Mouse (Mus musculus): ENCODE measurements at regions not wholly inside any gene's neighbourhood (a gene's known extent, or its start where the extent isn't known, plus 50 kb on each side); places are given as distances from the start of the nearest gene placed in this dataset.

- DNase-seq (ENCODE audit: low read depth, low spot score): no peak
These were observed 278.2 kb upstream of the Castor2 start for GRCm38 (mm10) chr5:133821273-133821672.

- no peak for DNase-seq (ENCODE audit: low read depth, low spot score)
These were observed 284.0 kb upstream of the Castor2 start for GRCm38 (mm10) chr5:133815462-133815861.

DNA sequence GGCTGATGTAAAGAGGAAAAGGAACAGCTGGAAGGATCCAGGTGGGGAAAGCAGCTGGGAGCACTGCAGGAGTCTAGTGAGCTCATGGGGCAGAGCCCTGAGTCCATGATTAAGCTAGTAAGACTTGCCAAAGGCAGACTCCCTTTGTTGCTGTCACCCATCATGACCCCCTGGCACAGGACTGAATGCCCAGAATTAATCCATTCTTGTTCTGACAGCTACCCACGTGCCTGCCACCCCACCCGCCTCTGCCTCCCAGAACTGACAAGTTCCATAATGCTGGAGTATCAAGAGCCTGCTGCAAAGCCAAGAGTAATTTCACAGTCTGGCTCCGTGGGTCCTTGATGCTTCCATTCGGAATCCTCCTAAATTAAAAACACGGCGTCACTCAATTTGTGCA lies 285.1 kb upstream of the Castor2 start:
- no peak for DNase-seq (ENCODE audit: low read depth, low spot score)

DNA sequence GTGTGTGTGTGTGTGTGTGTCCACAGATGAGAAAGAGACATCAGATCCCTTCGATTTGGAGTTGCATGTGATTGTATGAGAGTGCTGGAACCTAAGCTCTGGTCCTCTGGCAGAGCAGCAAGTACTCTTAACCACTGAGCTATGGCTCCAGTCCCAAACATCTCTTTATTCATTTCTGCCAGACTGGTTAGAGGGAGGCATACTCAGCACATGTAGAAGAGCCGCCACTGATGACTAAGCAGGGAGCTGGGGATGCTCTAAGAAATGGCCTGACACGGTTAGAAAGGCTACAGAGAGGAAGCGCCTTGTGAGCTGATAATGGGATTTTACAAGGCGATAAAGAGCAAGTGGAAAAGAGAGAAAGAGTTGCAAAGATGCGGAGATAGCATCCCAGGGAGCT lies 287.3 kb upstream of the Castor2 start:
- DNase-seq (ENCODE audit: low read depth, low spot score): no peak

GRCm38 (mm10) chr5:133806891-133807290 lies 292.6 kb upstream of the Castor2 start:
- DNase-seq (ENCODE audit: low read depth, low spot score): no peak

DNA sequence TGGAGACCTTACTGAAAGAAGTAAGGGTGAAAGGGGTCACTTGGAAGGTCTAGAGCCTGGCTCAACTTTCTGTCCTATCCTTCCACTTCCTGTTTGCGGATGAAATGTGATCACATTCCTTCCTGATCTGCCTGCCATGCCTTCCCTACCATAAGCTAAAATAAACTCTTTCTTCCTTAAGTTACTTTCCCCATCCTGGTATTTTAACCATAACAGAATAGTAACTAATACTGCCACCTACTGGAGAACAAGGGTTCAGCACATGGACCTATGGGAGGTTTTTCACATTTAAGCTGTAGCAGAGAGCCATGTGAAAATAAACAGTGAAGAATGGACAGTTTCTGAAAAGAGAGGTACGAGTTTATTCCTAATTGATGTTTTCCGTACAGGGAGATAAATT lies 297.5 kb upstream of the Castor2 start:
- DNase-seq (ENCODE audit: low read depth, low spot score): no peak

DNA sequence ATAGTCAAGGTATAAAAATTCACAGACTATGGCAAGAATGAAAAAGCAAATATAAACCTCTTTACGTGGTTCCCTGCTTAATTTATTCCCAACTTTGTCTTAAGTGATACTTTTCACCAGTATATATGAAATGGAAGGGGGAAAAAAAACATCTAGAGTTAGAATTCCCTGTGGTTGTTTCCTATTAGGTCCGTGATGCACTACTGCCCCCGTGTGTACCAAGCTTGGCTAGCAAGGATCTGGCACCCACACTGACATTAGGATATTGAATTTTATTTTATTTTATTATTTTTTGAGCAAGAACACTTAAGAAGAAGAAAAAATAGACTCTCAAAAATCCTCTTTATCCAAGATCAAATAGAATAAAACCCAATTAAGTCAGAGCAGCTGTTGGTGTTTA lies 303.9 kb upstream of the Castor2 start:
- DNase-seq (ENCODE audit: low read depth, low spot score): peak; percentile 23

GRCm38 (mm10) chr5:133790726-133791125 lies 308.8 kb upstream of the Castor2 start:
- no peak for DNase-seq (ENCODE audit: low read depth, low spot score)

GRCm38 (mm10) chr5:133788006-133788405 lies 311.5 kb upstream of the Castor2 start:
- no peak for DNase-seq (ENCODE audit: low read depth, low spot score)

- peak; percentile 10 for DNase-seq (ENCODE audit: low read depth, low spot score)
These were observed 312.0 kb upstream of the Castor2 start for GRCm38 (mm10) chr5:133787491-133787890.

GRCm38 (mm10) chr5:133776591-133776990 lies 322.9 kb upstream of the Castor2 start:
- DNase-seq (ENCODE audit: low read depth, low spot score): no peak

- no peak for DNase-seq (ENCODE audit: low read depth, low spot score)
These were observed 325.4 kb upstream of the Castor2 start for GRCm38 (mm10) chr5:133774116-133774515.

DNA sequence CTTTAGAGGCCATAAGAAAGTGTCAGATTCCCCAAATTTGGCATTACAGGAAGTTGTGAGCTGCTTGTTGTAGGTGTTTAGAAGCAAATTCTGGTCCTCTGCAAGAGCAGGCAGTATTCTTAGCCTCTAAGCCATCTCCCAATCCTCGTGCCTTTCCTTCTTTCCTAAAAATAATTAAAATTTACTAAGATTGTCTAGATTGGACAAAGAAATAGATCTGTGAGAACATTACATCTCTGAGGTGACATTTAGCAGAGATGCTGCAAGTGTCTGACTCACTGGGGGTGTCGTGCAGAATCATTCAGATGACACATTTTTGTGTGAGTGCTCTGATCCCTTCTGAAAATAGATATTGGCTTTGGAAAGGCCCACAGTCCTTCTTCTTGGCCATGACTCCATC lies 330.7 kb upstream of the Castor2 start:
- no peak for DNase-seq (ENCODE audit: low read depth, low spot score)

DNA sequence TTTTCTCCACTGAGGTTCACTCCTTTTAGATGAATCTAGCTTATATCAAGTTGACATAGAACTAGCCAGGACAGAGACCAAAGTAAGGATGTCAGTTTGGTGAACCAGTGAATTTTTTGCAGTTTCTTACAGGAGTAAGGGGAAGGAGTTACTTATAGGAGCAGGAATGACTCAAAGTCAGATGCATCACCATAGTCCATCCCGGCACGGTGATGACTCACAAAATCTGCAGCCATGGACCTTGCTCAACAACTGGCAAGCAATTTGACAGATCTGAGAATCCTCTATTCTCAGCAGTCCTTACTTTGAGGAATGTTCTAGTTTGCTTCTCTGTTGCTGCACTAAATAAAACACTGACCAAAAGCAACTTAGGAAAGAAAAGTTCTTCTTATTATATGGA lies 341.7 kb upstream of the Castor2 start:
- DNase-seq (ENCODE audit: low read depth, low spot score): no peak

DNA sequence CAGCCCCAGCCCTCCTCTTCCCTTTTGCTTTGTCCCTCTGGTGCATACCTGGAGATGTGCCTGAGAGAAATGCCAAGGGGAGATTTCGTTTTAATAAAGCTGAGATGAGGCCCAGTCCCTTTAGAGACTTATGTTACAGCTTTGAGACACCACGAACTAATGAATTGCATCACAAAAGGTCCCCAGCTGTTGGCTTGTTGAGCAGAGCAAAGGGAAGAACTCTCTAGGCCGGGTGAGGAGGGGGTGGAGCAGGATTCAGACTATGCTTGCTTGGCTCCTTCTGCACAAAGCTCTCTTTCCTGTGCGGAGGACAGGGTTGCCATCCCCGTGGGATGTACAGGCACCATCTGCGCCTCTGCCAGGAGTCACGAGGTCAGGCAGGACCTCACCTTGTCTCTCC lies 345.3 kb upstream of the Castor2 start:
- DNase-seq (ENCODE audit: low read depth, low spot score): no peak

DNA sequence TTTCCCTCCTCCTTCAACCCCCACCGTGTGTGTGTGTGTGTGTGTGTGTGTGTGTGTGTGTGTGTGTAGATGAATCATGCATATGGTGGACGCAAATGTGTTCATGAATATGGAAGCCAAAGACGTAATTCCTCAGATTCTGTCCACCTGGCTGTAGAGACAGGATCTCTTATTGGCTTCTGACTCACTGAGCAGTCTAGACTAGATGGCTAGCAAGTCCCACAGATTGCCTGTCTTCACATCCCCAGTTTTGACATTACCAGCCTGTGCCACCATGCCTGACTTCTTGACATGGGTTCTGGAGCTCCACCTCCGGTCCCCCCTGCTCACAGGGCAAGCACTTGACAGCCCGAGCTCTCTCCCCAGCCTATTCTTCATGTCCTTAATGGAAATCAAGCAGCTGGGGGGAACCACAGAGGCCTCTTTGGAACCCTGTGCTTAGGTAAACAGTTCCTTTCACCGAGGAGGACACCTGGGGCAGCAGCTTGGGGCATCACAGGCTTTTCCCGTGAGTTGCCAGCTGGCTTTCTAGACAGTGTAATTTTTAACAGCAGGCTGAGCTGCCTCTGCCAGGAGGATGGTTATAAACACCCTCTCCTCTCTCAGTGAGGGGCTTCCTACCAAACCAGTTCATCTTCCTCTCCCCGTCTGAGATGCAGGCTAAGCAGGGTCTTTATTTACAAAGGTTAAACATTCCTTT lies 345.9 kb upstream of the Castor2 start:
- peak; percentile 14 for DNase-seq (ENCODE audit: low read depth, low spot score)

- no peak for DNase-seq (ENCODE audit: low read depth, low spot score)
These were observed 352.6 kb upstream of the Castor2 start for GRCm38 (mm10) chr5:133746960-133747359.

GRCm38 (mm10) chr5:133746411-133746810 lies 353.1 kb upstream of the Castor2 start:
- peak; percentile 12 for DNase-seq (ENCODE audit: low read depth, low spot score)

DNA sequence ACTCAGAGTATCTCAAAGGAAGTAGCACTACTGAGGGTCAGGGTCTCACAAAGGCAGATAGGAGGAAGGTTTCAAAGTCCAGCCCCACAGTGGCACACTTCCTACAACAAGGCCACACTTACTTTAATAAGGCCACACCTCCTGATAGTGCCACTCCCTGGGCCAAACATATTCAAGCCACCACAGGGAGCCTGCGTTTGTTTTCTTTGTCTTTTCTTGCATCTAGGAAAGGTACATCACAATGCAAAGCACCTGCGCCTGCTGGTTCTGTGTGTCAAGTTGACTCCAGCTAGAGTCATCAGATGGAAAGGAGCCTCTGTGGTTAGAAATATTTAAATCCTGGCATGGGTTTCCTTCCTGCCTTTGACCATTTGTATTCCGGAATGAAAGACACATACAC lies 355.4 kb upstream of the Castor2 start:
- no peak for DNase-seq (ENCODE audit: low read depth, low spot score)

- DNase-seq (ENCODE audit: low read depth, low spot score): no peak
These were observed 355.9 kb upstream of the Castor2 start for GRCm38 (mm10) chr5:133743606-133744005.

- DNase-seq (ENCODE audit: low read depth, low spot score): no peak
These were observed 367.6 kb upstream of the Castor2 start for GRCm38 (mm10) chr5:133731871-133732270.

GRCm38 (mm10) chr5:133718187-133719078 lies 381.1 kb upstream of the Castor2 start:
- peak; percentile 16 for DNase-seq (ENCODE audit: low read depth, low spot score)

DNA sequence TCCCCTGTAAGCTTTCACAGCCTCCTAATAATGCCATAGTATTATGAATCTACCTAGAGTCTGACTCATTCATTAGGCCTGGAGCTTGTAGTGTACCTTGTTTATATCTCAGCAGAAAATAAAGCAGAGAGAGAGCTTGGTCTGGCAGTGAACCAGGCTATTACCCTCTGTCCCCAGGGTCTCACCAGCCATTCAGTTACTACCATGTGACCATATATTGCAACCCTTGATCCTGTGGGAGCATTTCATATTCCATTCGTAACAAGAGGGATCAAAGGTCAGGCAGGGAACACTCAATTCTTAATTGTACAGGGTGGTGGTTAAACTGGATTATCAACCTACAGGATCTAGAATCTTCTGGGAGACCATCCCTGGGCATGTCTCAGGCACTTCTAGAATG lies 383.7 kb upstream of the Castor2 start:
- no peak for DNase-seq (ENCODE audit: low read depth, low spot score)
